Mouse (Mus musculus): ENCODE measurements at regions not wholly inside any gene's neighbourhood (a gene's known extent, or its start where the extent isn't known, plus 50 kb on each side); places are given as distances from the start of the nearest gene placed in this dataset.

DNA sequence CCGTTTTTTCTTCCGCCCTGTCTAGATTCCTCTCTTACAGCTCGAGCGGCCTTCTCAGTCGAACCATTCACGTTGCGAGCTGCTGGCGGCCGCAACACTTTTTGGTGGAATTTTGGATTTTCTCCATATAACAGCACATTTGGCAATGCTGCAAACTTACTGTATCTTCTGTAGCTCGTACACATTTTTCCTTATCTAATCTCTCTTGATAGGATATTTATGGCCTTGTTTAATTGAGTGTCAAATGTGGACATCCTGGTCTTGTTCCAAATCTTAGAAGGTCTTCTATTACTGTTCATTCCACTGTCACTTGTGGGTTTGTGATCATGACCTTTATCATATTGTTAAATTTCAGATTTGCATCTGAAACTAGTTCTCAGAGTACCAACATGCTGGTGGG, 3142.3 kb downstream of the Gm37988 start:
- peak; percentile 3 for DNase-seq (ENCODE audit: low spot score)

DNA sequence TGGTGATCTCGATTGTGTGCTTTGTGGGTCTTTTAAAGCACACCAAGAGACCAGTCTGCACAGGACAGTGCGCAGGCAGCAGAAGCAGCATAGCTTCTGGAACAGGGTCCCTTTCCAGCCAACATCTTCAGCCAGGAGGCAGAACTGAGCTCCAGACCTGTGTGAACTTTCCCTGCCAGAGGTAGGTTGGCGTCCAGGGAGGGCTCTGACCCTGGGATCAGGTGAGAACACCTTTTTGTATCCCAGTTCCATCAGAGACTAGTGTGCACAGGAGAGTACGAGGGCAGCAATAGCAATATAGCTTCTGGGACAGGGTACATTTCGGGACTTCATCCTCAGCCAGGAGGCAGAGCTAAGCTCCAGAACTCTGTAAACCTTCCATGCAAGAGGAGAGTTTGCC, 3148.5 kb downstream of the Gm37988 start:
- DNase-seq (ENCODE audit: low spot score), result no peak
